In genomic region chr5:74132671-74133070, GRCm38 (mm10) we compare ENCODE assay signal across 18 mouse cellular contexts.
A peak's percentile ranks its signal among the peaks of the same experiment; 100 is the strongest.
DNase-seq lines count a peak whose midpoint lies in the region; ATAC-seq and TF ChIP-seq lines count a peak whose summit lies in the region.
"Had no signal": no experiment of that assay in that cellular context is flagged by ENCODE, and none has a peak within 500 bp of the region (broad histone marks: within the 10 kb centered on the region; RNA-seq: fewer than 3 reads in every experiment).

No protein-coding gene starts in this region.

- H3K36me3 ChIP-seq in embryonic facial prominence, embryonic 14.5 days (ENCODE audit: control insufficient read depth, insufficient read depth, low read length), result no peaks in the 10 kb centered on the region
- H3K36me3 ChIP-seq in embryonic facial prominence, embryonic 10.5 days (replicated peaks), result no peaks in the 10 kb centered on the region
- H3K36me3 ChIP-seq: forebrain, embryonic 15.5 days; G1E; heart, embryonic 12.5 days; hindbrain, embryonic 10.5 days had no signal

- 42% methylated on average over 8 of the region's 8 CpGs for WGBS in embryonic facial prominence, embryonic 14.5 days
- WGBS in embryonic facial prominence, embryonic 10.5 days, result 70% methylated on average over 8 of the region's 8 CpGs

- ATAC-seq in embryonic facial prominence, embryonic 14.5 days (ENCODE audit: low read depth), result no peak; the same call in 1 of the 2 replicates
- ATAC-seq: forebrain, embryonic 15.5 days had no signal

- H3K4me3 ChIP-seq in embryonic facial prominence, embryonic 14.5 days (ENCODE audit: low read depth, low read length), result no peak overlapping the region
- H3K4me3 ChIP-seq in embryonic facial prominence, embryonic 10.5 days, result no peak overlapping the region
- H3K4me3 ChIP-seq: forebrain, embryonic 15.5 days; heart, adult 2 months; heart, embryonic 12.5 days; hindbrain, embryonic 10.5 days had no signal

- no peak for TF ChIP-seq POLR2A in brain, embryonic 14.5 days (IDR thresholded peaks at IDR 0.05; ENCODE audit: borderline replicate concordance, extremely low read depth, insufficient read depth, insufficient read length, poor library complexity, severe bottlenecking)

- H3K27me3 ChIP-seq in embryonic facial prominence, embryonic 14.5 days (replicated peaks; ENCODE audit: control insufficient read depth, insufficient read depth, low read length), result no peaks in the 10 kb centered on the region
- H3K27me3 ChIP-seq in embryonic facial prominence, embryonic 10.5 days (replicated peaks; ENCODE audit: low read depth, poor library complexity, severe bottlenecking), result no peaks in the 10 kb centered on the region
- H3K27me3 ChIP-seq: forebrain, embryonic 15.5 days; heart, embryonic 12.5 days had no signal

- peak; percentile 74 for DNase-seq in embryonic facial prominence, embryonic 14.5 days (ENCODE audit: low spot score)
- DNase-seq in embryonic facial prominence, embryonic 10.5 days (ENCODE audit: low spot score), result no peak
- peak; percentile 38 for DNase-seq in brain, embryonic 14.5 days (ENCODE audit: low read depth)
- peak; percentile 63 for DNase-seq in thymus, postnatal 0 days (ENCODE audit: low spot score)
- peak; percentile 11 to 21 for DNase-seq in thymus, postnatal 36 days
- DNase-seq in layer of hippocampus, postnatal 36 days, result no peak
- no peak for DNase-seq in kidney, adult 9 months
- no peak for DNase-seq in urinary bladder, postnatal 14 days (ENCODE audit: low spot score)
- DNase-seq: adrenal gland, postnatal 10 days; cerebellum, adult 2 months; cerebellum, postnatal 10 days; gastrocnemius, postnatal 14 days; heart, adult 2 months had no signal

- no peak overlapping the region for H3K27ac ChIP-seq in embryonic facial prominence, embryonic 14.5 days (replicated peaks; ENCODE audit: low read depth, low read length)
- H3K27ac ChIP-seq in embryonic facial prominence, embryonic 10.5 days (replicated peaks), result no peak overlapping the region
- H3K27ac ChIP-seq: forebrain, embryonic 15.5 days; heart, adult 2 months; hindbrain, embryonic 10.5 days; hindbrain, embryonic 14.5 days had no signal

- H3K4me1 ChIP-seq in embryonic facial prominence, embryonic 14.5 days (ENCODE audit: control insufficient read depth, insufficient read depth, low read length), result 0 out of 2 replicates have a peak, but pooled peaks cover 12% of the 10 kb centered on the region
- peaks cover 26% of the 10 kb centered on the region for H3K4me1 ChIP-seq in embryonic facial prominence, embryonic 10.5 days
- H3K4me1 ChIP-seq: forebrain, embryonic 15.5 days; hindbrain, embryonic 10.5 days had no signal

- H3K9me3 ChIP-seq in embryonic facial prominence, embryonic 14.5 days (ENCODE audit: control insufficient read depth, low read length), result no peaks in the 10 kb centered on the region
- H3K9me3 ChIP-seq in embryonic facial prominence, embryonic 10.5 days, result peaks cover 6% of the 10 kb centered on the region; the same call in 1 of the 2 replicates
- H3K9me3 ChIP-seq: forebrain, embryonic 15.5 days; G1E; heart, embryonic 12.5 days; hindbrain, embryonic 10.5 days had no signal

- H3K4me2 ChIP-seq in embryonic facial prominence, embryonic 14.5 days (ENCODE audit: low read depth, low read length), result no peak overlapping the region
- H3K4me2 ChIP-seq: forebrain, embryonic 15.5 days; heart, embryonic 12.5 days; hindbrain, embryonic 14.5 days had no signal

- TF ChIP-seq CTCF in brain, embryonic 14.5 days (IDR thresholded peaks at IDR 0.05; ENCODE audit: borderline replicate concordance, extremely low read depth, insufficient read depth, insufficient read length), result no peak

- H3K9ac ChIP-seq in embryonic facial prominence, embryonic 14.5 days (ENCODE audit: low read depth, low read length), result no peak overlapping the region
- H3K9ac ChIP-seq: forebrain, embryonic 15.5 days; heart, embryonic 12.5 days; hindbrain, embryonic 14.5 days had no signal

Comparison
In these comparisons a context has a peak if more than half of its experiments do, and no peak if none do; other contexts are left out.
1. DNase-seq: peak in embryonic facial prominence, embryonic 14.5 days (single experiment), brain, embryonic 14.5 days (single experiment), thymus, postnatal 0 days (single experiment) and thymus, postnatal 36 days (2 of 2); none in embryonic facial prominence, embryonic 10.5 days (single experiment), layer of hippocampus, postnatal 36 days (0 of 2), kidney, adult 9 months (single experiment) and urinary bladder, postnatal 14 days (single experiment).